Mouse (Mus musculus) embryonic facial prominence, embryonic 14.5 days (tissue): ENCODE measurements around the gene P4hb. TPM values are rescaled to one million over a fixed set of nuclear protein-coding genes. Genes with fewer than 3 reads are reported as not detected.

ENCODE experiments used
- ATAC-seq: fragments of 200-750 bp; cut with Nextera tagmentation; 2 replicates; pipeline ENCODE4 v1.8.0; 2017; ENCODE audit warnings: low read depth, moderate number of reproducible peaks, moderate TSS enrichment
- DNase-seq: peaks from one replicate; pipeline ENCODE4 v3.0.0-alpha.2; 2015; ENCODE audit warnings: low spot score
- H3K27ac ChIP-seq: fragments of 300-500 bp; sonication (generic); replicated peaks from 2 replicates; pipeline ENCODE4 v1.5.1; 2014; ENCODE audit warnings: low read depth, mild to moderate bottlenecking, low read length, moderate library complexity
- H3K27me3 ChIP-seq: fragments of 300-500 bp; sonication (generic); replicated peaks from 2 replicates; pipeline ENCODE4 v1.6.1; 2014; ENCODE audit warnings: low read length; ENCODE audit not compliant: control insufficient read depth, insufficient read depth
- H3K36me3 ChIP-seq: fragments of 300-500 bp; sonication (generic); 2 replicates; pipeline ENCODE4 v1.6.1; 2014; ENCODE audit warnings: low read length, mixed read lengths; ENCODE audit not compliant: control insufficient read depth, insufficient read depth
- H3K4me1 ChIP-seq: fragments of 300-500 bp; sonication (generic); 2 replicates; pipeline ENCODE4 v1.6.1; 2014; ENCODE audit warnings: antibody characterized with exemption, low read length; ENCODE audit not compliant: control insufficient read depth, insufficient read depth
- H3K4me2 ChIP-seq: fragments of 300-500 bp; sonication (generic); 2 replicates; pipeline ENCODE4 v1.6.1; 2014; ENCODE audit warnings: low read depth, mild to moderate bottlenecking, low read length, moderate library complexity, mixed read lengths
- H3K4me3 ChIP-seq: fragments of 300-500 bp; sonication (generic); 2 replicates; pipeline ENCODE4 v1.5.1; 2014; ENCODE audit warnings: low read depth, mild to moderate bottlenecking, low read length
- H3K9ac ChIP-seq: fragments of 300-500 bp; sonication (generic); 2 replicates; pipeline ENCODE4 v1.6.1; 2014; ENCODE audit warnings: low read depth, mild to moderate bottlenecking, low read length, moderate library complexity, mixed read lengths
- H3K9me3 ChIP-seq: fragments of 300-500 bp; sonication (generic); 2 replicates; pipeline ENCODE4 v1.6.1; 2016; ENCODE audit warnings: low read length; ENCODE audit not compliant: control insufficient read depth
- WGBS: fragments of 180-500 bp; shearing (Covaris S2); extraction: QIAGEN DNeasy Blood & Tissue Kit; methylation state at CpG from one replicate; pipeline ENCODE4 v1.1.7; 2014; 5-methylcytosine and 5-hydroxymethylcytosine counted together
- polyA plus RNA-seq: library from polyadenylated mRNA; unstranded; fragments of >200 nt; fragmentation: Nextera tagmentation; extraction: Ambion mirVana; gene quantifications from 2 replicates; pipeline ENCODE4 v1.2.1, GENCODE M21; 2014

The P4hb gene
- polyA plus RNA-seq, 1 experiment from 2014 or later, result 996 TPM

DNA sequence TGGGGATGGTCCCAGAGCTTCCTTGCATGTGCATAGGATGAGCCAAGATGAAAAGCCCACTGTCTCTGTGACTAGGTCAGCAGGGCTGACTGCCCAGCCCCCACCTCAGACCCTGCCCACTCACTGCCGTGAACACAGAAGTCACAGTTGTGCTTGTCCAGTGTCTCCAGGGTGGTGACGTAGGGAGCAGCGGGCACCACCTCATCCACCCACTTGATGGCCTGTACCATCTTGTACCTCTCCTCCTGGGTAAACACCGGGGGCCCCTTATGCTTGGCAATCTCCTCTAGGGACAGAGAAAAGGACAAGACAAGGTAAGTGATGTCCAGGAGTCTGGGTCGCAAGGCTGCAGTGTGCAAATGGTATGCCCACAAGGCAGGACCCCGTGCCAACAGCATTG lies 42.1 kb upstream of the P4hb start:
- no peak for DNase-seq
- no peaks in the 10 kb centered on the region for H3K27me3 ChIP-seq
- WGBS, result 93% methylated on average over 6 of the region's 6 CpGs
- H3K4me2 ChIP-seq, result no peak overlapping the region
- no peak overlapping the region for H3K9ac ChIP-seq
- H3K36me3 ChIP-seq, result peaks cover 65% of the 10 kb centered on the region
- peaks cover 8% of the 10 kb centered on the region for H3K4me1 ChIP-seq
- H3K9me3 ChIP-seq, result no peaks in the 10 kb centered on the region
- no peak for ATAC-seq
- H3K4me3 ChIP-seq, result no peak overlapping the region
- no peak overlapping the region for H3K27ac ChIP-seq

DNA sequence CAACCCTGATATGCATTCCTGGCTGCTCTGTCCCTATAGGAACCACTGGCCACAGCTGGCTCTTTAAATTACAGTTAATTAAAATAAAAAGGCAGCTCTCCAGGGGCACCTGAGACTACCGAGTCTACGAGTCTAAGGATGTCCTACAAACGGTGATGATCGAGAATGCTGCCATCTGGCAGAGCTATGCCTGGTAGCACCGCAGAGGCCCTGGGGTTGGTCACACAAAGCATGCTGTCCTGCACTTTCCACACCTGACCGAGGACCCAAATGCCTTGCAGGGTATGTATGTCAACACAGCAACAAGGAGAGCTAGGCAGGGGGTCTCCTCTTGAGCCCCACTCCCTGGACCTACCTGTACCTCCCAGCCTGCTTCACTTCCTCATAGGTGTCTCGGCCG lies 40.9 kb upstream of the P4hb start:
- peaks cover 4% of the 10 kb centered on the region; the same call in 1 of the 2 replicates for H3K27me3 ChIP-seq
- DNase-seq (no peak), ATAC-seq (no peak)
- peaks cover 55% of the 10 kb centered on the region for H3K36me3 ChIP-seq
- H3K27ac ChIP-seq, result no peak overlapping the region
- no peak overlapping the region for H3K4me3 ChIP-seq
- peaks cover 8% of the 10 kb centered on the region for H3K4me1 ChIP-seq
- H3K4me2 ChIP-seq, result no peak overlapping the region
- H3K9me3 ChIP-seq, result no peaks in the 10 kb centered on the region
- no peak overlapping the region for H3K9ac ChIP-seq
- 88% methylated on average over 8 of the region's 8 CpGs for WGBS

DNA sequence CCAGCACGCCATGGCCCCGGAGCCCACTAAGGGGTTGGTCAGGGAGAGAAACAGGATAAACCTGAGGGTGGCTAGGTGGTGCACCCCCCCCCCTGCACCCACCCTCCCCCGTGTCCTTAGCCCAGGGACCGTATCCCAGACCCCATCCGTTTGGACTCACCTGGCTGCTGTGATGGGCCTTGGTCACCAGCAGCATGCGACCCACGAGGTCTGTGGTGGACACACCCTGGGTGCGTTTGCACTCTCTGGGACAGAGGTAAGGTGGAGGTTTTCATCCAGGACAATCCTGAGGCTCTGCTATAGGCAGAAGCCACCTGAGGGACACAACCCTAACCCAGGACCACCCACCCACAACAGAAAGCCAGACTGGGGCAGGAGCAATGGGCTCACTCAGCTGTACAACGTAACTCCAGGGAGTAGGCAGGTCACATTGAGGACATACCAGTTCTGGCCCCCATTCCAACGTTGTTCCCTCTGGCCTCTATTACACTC lies 40.5 kb upstream of the P4hb start:
- Histone ChIP-seq H3K4me3 (no peak overlapping the region), H3K4me2 (no peak overlapping the region), H3K27ac (no peak overlapping the region), H3K9ac (no peak overlapping the region), H3K36me3 (peaks cover 50% of the 10 kb centered on the region), H3K9me3 (no peaks in the 10 kb centered on the region), H3K4me1 (peaks cover 9% of the 10 kb centered on the region), H3K27me3 (peaks cover 8% of the 10 kb centered on the region; the same call in 1 of the 2 replicates)
- ATAC-seq, result no peak
- 88% methylated on average over 10 of the region's 10 CpGs for WGBS
- no peak for DNase-seq

DNA sequence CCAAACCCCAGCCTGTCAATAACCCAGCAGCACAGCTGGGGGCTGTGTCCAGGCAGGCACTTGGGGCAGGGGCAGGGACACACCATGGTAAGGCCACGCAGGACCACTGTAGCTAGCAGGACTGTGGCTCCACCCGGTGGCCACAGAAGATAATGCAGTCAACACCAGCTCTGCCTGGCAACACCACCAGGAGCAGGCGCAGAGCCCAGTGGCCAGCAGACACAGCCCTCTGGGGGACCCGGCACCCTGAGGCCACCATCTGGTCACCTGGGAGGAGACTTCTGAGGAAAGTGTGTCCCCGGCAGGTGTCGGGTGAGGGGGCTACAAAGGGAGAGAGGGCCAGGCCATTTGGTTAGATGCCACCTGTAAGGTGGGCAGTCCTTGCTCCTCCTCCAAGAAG lies 39.7 kb upstream of the P4hb start:
- Histone ChIP-seq H3K27me3 (peaks cover 9% of the 10 kb centered on the region; the same call in 1 of the 2 replicates), H3K36me3 (peaks cover 44% of the 10 kb centered on the region), H3K27ac (no peak overlapping the region), H3K4me1 (peaks cover 12% of the 10 kb centered on the region), H3K4me3 (no peak overlapping the region), H3K9ac (no peak overlapping the region), H3K9me3 (no peaks in the 10 kb centered on the region), H3K4me2 (no peak overlapping the region)
- no peak for ATAC-seq
- WGBS, result 65% methylated on average over 4 of the region's 6 CpGs
- no peak for DNase-seq

DNA sequence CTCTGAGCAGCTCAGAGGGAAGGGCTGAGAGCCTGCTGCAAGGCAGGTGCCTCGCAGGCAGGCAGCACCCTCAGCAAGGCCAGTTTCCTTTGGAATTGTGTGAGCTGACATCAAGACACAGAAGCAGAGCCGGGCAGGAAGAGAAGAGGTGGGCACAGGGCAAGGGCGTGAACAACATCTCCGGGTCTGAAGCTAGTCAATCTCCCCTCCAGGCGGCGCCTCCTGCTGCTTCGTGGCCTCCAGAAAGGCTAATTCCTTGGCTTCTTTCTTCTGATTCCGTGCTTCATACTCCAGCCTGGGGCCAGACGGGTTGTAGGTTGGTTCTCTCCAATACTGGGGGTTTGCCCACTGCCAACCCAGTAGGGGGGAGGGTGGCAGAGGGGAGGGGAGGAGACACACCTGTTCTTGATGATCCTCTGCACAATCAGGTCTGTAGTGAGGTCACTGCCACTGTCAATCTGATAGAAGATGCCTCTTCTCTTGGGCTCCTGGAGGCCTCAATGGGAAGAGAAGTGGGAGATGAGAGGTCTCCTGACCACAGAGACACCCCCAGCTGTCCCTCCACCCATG lies 37.5 kb upstream of the P4hb start:
- 72% methylated on average over 9 of the region's 9 CpGs for WGBS
- Histone ChIP-seq H3K4me2 (no peak overlapping the region), H3K9me3 (no peaks in the 10 kb centered on the region), H3K4me3 (no peak overlapping the region), H3K9ac (no peak overlapping the region), H3K27ac (no peak overlapping the region), H3K4me1 (peaks cover 4% of the 10 kb centered on the region; the same call in 1 of the 2 replicates), H3K36me3 (peaks cover 56% of the 10 kb centered on the region), H3K27me3 (peaks cover 9% of the 10 kb centered on the region; the same call in 1 of the 2 replicates)
- no peak for DNase-seq
- no peak for ATAC-seq

DNA sequence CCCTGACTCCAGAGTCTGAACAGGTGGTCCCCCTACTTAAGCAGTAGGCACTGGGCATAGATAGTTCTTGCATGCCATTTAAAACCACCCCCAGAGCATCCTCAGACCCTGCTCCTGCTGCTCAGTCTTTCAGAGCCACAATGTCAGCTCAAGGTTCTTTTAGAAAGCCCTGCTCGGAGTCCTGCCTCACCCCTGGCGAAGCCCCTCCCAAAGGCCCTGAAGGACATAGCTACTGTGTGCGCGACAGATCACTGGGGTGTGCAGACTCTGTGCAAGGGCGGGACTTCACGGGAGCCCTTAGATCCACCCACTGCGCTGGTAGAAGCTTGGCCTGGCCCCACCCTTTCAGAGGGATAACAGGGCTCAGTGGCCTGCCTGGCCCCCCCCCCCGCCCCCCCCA lies 36.2 kb upstream of the P4hb start:
- Histone ChIP-seq H3K27me3 (peaks cover 9% of the 10 kb centered on the region; the same call in 1 of the 2 replicates), H3K9me3 (no peaks in the 10 kb centered on the region), H3K9ac (no peak overlapping the region; the same call in 1 of the 2 replicates), H3K27ac (no peak overlapping the region), H3K4me2 (no peak overlapping the region), H3K4me1 (peaks cover 4% of the 10 kb centered on the region; the same call in 1 of the 2 replicates), H3K4me3 (no peak overlapping the region), H3K36me3 (peaks cover 65% of the 10 kb centered on the region)
- ATAC-seq, result no peak
- 41% methylated on average over 8 of the region's 8 CpGs for WGBS
- no peak for DNase-seq

DNA sequence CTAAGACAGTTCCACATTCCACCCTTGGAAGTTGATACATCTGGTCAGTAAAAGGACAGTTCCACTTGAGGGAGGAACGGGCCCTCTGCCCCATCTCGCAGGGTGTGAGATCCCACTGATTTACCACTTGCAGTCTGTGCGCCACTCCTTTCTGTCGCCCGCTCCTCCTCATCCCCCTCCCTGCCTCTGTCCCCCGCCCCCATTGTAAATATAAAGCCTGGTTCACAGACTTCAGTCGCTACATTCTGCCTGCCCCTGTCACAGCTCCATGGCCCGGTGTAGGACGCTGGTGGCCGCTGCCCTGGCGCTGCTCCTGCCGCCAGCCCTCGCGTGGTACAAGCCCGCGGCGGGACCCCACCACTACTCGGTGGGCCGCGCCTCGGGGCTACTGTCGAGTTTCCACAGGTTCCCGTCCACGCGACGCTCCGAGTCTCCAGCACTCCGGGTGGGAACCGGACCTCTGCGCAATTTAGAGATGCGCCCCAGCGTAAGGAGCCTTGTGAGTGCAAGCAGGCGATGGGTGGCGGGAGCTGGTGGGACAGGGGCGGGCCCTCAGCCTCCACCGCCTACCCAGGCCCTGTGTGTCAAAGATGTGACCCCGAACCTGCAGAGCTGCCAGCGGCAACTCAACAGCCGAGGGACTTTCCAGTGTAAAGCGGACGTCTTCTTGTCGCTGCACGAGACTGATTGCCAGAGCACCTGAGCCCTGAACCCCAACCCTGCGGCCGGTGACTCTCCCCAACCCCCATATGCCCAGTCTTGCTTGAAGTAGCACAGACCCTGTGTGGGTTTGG lies 35.4 kb upstream of the P4hb start, which contains the start of gene Npb:
Npb (plus strand) TSS at position 237 of the 794 bp plus-strand sequence.
- H3K9ac ChIP-seq, result peak within 1 kb of the TSS; percentile 60
- no peaks in the 10 kb centered on the region for H3K9me3 ChIP-seq
- peaks cover 65% of the 10 kb centered on the region for H3K36me3 ChIP-seq
- 7% methylated on average over 43 of the region's 45 CpGs for WGBS
- peaks cover 4% of the 10 kb centered on the region; the same call in 1 of the 2 replicates for H3K4me1 ChIP-seq
- ATAC-seq (0 out of 2 replicates have a peak, but pooled peaks have one; percentile 5), DNase-seq (no peak)
- no peak within 1 kb of the TSS for H3K27ac ChIP-seq
- peak within 1 kb of the TSS; percentile 62 for H3K4me2 ChIP-seq
- H3K27me3 ChIP-seq, result peaks cover 9% of the 10 kb centered on the region; the same call in 1 of the 2 replicates
- peak within 1 kb of the TSS; percentile 31 for H3K4me3 ChIP-seq

DNA sequence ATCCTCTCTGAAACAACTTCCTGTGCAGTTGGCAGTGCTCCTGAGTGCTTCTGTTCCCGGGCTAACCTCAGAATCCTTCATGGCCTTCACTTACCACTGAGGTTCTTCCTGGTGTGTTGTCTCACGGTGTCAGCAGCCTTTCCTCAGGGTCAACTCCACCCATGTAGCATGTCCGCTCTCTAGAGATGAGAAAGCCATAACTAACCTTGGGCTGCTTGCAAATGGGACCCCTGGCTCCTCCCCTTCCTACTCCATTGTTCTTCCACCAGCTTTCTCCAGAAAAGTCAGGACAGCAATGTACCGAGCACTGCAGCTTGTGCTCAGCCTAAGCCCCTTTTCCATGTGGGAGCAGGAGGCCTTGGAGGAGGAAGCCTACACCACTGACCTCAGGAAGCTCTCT lies 33.7 kb upstream of the P4hb start:
- Histone ChIP-seq H3K27me3 (peaks cover 9% of the 10 kb centered on the region; the same call in 1 of the 2 replicates), H3K4me2 (no peak overlapping the region), H3K9me3 (no peaks in the 10 kb centered on the region), H3K4me3 (no peak overlapping the region), H3K36me3 (peaks cover 64% of the 10 kb centered on the region), H3K27ac (no peak overlapping the region), H3K4me1 (peaks cover 4% of the 10 kb centered on the region; the same call in 1 of the 2 replicates), H3K9ac (no peak overlapping the region)
- DNase-seq (no peak), ATAC-seq (no peak)
- 76% methylated on average over 4 of the region's 4 CpGs for WGBS
